Mouse (Mus musculus) ES-E14 (cell line): Measurements from ENCODE around the gene Sike1.

Experiments used
- CHD2 ChIP-seq: IDR thresholded peaks from 2 replicates; pipeline ENCODE4 v1.6.1; 2014; ENCODE audit warnings: mild to moderate bottlenecking, low read depth, low read length, inconsistent platforms
- MAFK ChIP-seq: IDR thresholded peaks from 2 replicates; pipeline ENCODE4 v1.6.1; 2014; ENCODE audit warnings: mild to moderate bottlenecking, low read depth, low read length, inconsistent platforms; ENCODE audit not compliant: insufficient read depth
- ZC3H11A ChIP-seq: IDR thresholded peaks from 2 replicates; pipeline ENCODE4 v1.6.1; 2012; ENCODE audit warnings: low read depth, mild to moderate bottlenecking, inconsistent platforms, low read length, borderline replicate concordance
- ZNF384 ChIP-seq: IDR thresholded peaks from 2 replicates; pipeline ENCODE4 v1.6.1; 2012; ENCODE audit warnings: low read depth, low read length, inconsistent platforms

GRCm38 (mm10) chr3:103019462-103019861 is 24.0 kb downstream of the Sike1 start:
- no peak for TF ChIP-seq MAFK
- no peak for TF ChIP-seq ZNF384
- no peak for TF ChIP-seq CHD2
- no peak for TF ChIP-seq ZC3H11A
